Mouse (Mus musculus): Measurements from ENCODE around the gene Nxpe3.

DNA sequence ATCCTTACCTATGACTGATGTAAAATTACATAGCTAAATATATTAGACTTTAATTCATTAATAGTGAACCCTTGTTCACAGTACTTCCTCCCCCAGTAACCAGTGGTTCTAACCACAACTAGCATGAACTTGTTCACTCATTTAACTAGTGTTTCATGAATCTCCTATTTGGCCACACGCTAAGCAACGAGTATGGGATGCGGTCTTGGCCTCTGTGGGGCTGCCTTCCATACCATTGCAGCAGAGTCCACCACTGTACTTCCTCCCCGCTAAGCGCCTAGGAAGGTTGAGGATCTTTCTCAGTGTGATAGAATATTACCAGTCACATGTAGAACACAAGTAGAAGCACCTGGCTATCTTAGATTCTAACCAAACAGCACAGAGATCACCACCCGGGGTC is 85.7 kb downstream of the Nxpe3 start:
- TF ChIP-seq EP300 (IDR thresholded peaks at IDR 0.05; ENCODE audit: low read depth in 1 of 2, low read length in 2 of 2) = no peak
- no peak for TF ChIP-seq ELF1 (IDR thresholded peaks at IDR 0.05; ENCODE audit: low read depth, low read length)
- TF ChIP-seq CTCF (IDR thresholded peaks at IDR 0.05 in 2 of 3, conservative IDR thresholded peaks at IDR 0.05 in 1 of 3; ENCODE audit: control insufficient read depth in 1 of 3, insufficient read depth in 1 of 3, low read depth in 2 of 3, low read length in 3 of 3, poor library complexity in 1 of 3, severe bottlenecking in 1 of 3) = no peak
- TF ChIP-seq POLR2A (IDR thresholded peaks at IDR 0.05; ENCODE audit: control insufficient read depth in 1 of 2, insufficient read depth in 1 of 2, low read depth in 1 of 2, low read length in 2 of 2, poor library complexity in 1 of 2) = no peak
